Mouse (Mus musculus): ENCODE measurements around the gene Plcl1. TPM values are rescaled to one million over a fixed set of nuclear protein-coding genes. Genes with fewer than 3 reads are reported as not detected.

Gene Plcl1
- total and polyA plus RNA-seq, 3 experiments, result not detected

GRCm38 (mm10) chr1:55696206-55696605 lies 290.5 kb downstream of the Plcl1 start:
- TF ChIP-seq RCOR1 (IDR thresholded peaks at IDR 0.05; ENCODE audit: low read depth, low read length), result no peak
- TF ChIP-seq ZKSCAN1 (IDR thresholded peaks at IDR 0.05; ENCODE audit: low read depth, low read length), result no peak
- no peak for TF ChIP-seq NELFE (IDR thresholded peaks at IDR 0.05; ENCODE audit: low read depth, low read length)
- no peak for TF ChIP-seq MAZ (IDR thresholded peaks at IDR 0.05; ENCODE audit: low read depth, low read length)
- no peak for TF ChIP-seq GABPA (IDR thresholded peaks at IDR 0.05; ENCODE audit: low read depth, low read length)
- TF ChIP-seq E2F4 (IDR thresholded peaks at IDR 0.05; ENCODE audit: borderline replicate concordance, low read depth, low read length), result no peak
- no peak for TF ChIP-seq MAX (IDR thresholded peaks at IDR 0.05; ENCODE audit: low read length)
- no peak for TF ChIP-seq HCFC1 (IDR thresholded peaks at IDR 0.05; ENCODE audit: low read depth, low read length)
- no peak for TF ChIP-seq TCF12 (IDR thresholded peaks at IDR 0.05; ENCODE audit: low read depth, low read length)
- TF ChIP-seq ZNF384 (IDR thresholded peaks at IDR 0.05; ENCODE audit: low read depth, low read length), result no peak
- no peak for TF ChIP-seq ETS1 (IDR thresholded peaks at IDR 0.05; ENCODE audit: low read depth, low read length)
- no peak for TF ChIP-seq JUND (IDR thresholded peaks at IDR 0.05; ENCODE audit: low read depth, low read length)
- no peak for TF ChIP-seq POLR2AphosphoS5 (IDR thresholded peaks at IDR 0.05; ENCODE audit: borderline replicate concordance, low read depth, low read length)
- TF ChIP-seq KAT2A (conservative IDR thresholded peaks at IDR 0.05; ENCODE audit: low read depth, low read length), result no peak
- TF ChIP-seq UBTF (IDR thresholded peaks at IDR 0.05; ENCODE audit: borderline replicate concordance, insufficient read depth, low read depth, low read length), result no peak
- Histone ChIP-seq H3K9me3 (replicated peaks; ENCODE audit: insufficient read depth, low read length) (no peaks in the 10 kb centered on the region), H3K36me3 (ENCODE audit: control insufficient read depth in 1 of 2, insufficient read depth in 2 of 2, low read length in 2 of 2) (no peaks in the 10 kb centered on the region), H3K4me3 (ENCODE audit: control insufficient read depth in 1 of 2, insufficient read depth in 1 of 2, low read depth in 2 of 2, low read length in 2 of 2) (no peak overlapping the region), H3K79me2 (ENCODE audit: control insufficient read depth, insufficient read depth, low read length, poor library complexity) (no peaks in the 10 kb centered on the region), H3K27ac (ENCODE audit: control insufficient read depth, low read depth, low read length) (no peak overlapping the region), H3K9ac (ENCODE audit: control insufficient read depth, low read depth, low read length, poor library complexity, severe bottlenecking) (no peak overlapping the region), H3K4me1 (ENCODE audit: control insufficient read depth in 1 of 2, insufficient read depth in 2 of 2, low read length in 2 of 2) (no peaks in the 10 kb centered on the region), H3K27me3 (ENCODE audit: control insufficient read depth in 1 of 2, insufficient read depth in 2 of 2, low read length in 2 of 2) (no peaks in the 10 kb centered on the region)
- DNase-seq (ENCODE audit: low read depth, low spot score), result no peak

GRCm38 (mm10) chr1:55699393-55699970 lies 293.8 kb downstream of the Plcl1 start:
- H3K27ac ChIP-seq (ENCODE audit: control insufficient read depth, low read depth, low read length), result no peak overlapping the region
- no peaks in the 10 kb centered on the region for H3K9me3 ChIP-seq (replicated peaks; ENCODE audit: insufficient read depth, low read length)
- H3K9ac ChIP-seq (ENCODE audit: control insufficient read depth, low read depth, low read length, poor library complexity, severe bottlenecking), result no peak overlapping the region
- no peak for TF ChIP-seq EP300 (IDR thresholded peaks at IDR 0.05; ENCODE audit: low read depth in 1 of 2, low read length in 2 of 2)
- no peak for TF ChIP-seq ZNF384 (IDR thresholded peaks at IDR 0.05; ENCODE audit: low read depth, low read length)
- TF ChIP-seq TBP (IDR thresholded peaks at IDR 0.05; ENCODE audit: low read depth, low read length), result no peak
- TF ChIP-seq BHLHE40 (IDR thresholded peaks at IDR 0.05; ENCODE audit: borderline replicate concordance, low read depth, low read length), result no peak
- TF ChIP-seq MEF2A (IDR thresholded peaks at IDR 0.05; ENCODE audit: extremely low read depth, insufficient replicate concordance, low read depth, low read length, poor library complexity, severe bottlenecking), result no peak
- TF ChIP-seq POLR2A (IDR thresholded peaks at IDR 0.05; ENCODE audit: control insufficient read depth in 1 of 2, insufficient read depth in 1 of 2, low read depth in 1 of 2, low read length in 2 of 2, poor library complexity in 1 of 2), result no peak
- TF ChIP-seq SMC3 (IDR thresholded peaks at IDR 0.05; ENCODE audit: low read depth, low read length), result no peak
- TF ChIP-seq ELF1 (IDR thresholded peaks at IDR 0.05; ENCODE audit: low read depth, low read length), result no peak
- no peak for TF ChIP-seq TAL1 (IDR thresholded peaks at IDR 0.05; ENCODE audit: low read length)
- TF ChIP-seq KAT2A (conservative IDR thresholded peaks at IDR 0.05; ENCODE audit: low read depth, low read length), result no peak
- TF ChIP-seq HCFC1 (IDR thresholded peaks at IDR 0.05; ENCODE audit: low read depth, low read length), result no peak
- H3K4me1 ChIP-seq (ENCODE audit: control insufficient read depth in 1 of 2, insufficient read depth in 2 of 2, low read length in 2 of 2), result no peaks in the 10 kb centered on the region
- DNase-seq (ENCODE audit: low read depth, low spot score), result no peak
- H3K36me3 ChIP-seq (ENCODE audit: control insufficient read depth in 1 of 2, insufficient read depth in 2 of 2, low read length in 2 of 2), result no peaks in the 10 kb centered on the region
- H3K4me3 ChIP-seq (ENCODE audit: control insufficient read depth in 1 of 2, insufficient read depth in 1 of 2, low read depth in 2 of 2, low read length in 2 of 2), result no peak overlapping the region
- H3K27me3 ChIP-seq (ENCODE audit: control insufficient read depth in 1 of 2, insufficient read depth in 2 of 2, low read length in 2 of 2), result no peaks in the 10 kb centered on the region
- H3K79me2 ChIP-seq (ENCODE audit: control insufficient read depth, insufficient read depth, low read length, poor library complexity), result no peaks in the 10 kb centered on the region

All from MEL (cell line).